Mouse (Mus musculus): ENCODE results near the gene Tgm2.

DNA sequence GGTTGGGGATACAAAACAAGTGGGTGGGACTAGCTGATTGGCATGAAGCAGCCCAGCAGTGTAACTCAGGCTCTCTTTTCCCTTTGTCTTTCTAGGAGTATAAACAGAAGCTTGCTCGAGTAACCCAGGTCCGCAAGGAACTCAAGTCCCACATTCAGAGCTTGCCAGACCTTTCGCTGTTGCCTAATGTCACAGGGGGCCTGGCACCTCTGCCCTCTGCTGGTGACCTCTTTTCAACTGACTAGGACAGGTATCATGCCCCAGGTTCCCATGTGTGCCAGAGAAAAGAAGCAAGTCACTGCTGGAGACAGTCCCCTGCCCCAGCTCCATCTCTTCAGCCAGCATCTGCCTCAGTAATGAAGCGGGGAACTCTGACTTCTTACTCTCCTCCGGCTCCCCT is 71.4 kb downstream of the Tgm2 start:
- TF ChIP-seq POLR2A (IDR thresholded peaks at IDR 0.05; ENCODE audit: low read depth, low read length) (no peak), CTCF (IDR thresholded peaks at IDR 0.05; ENCODE audit: extremely low read depth, insufficient read length, insufficient replicate concordance, low read depth, low read length) (no peak)

Measured in small intestine, adult 2 months (tissue).